Mouse (Mus musculus): Measurements from ENCODE around the gene Pigf. TPM values are rescaled to one million over a fixed set of nuclear protein-coding genes. Genes with fewer than 3 reads are reported as not detected.

Gene Pigf
- polyA plus RNA-seq, 1 experiment = 17.9 TPM

GRCm38 (mm10) chr17:87056761-87057160 lies 31.6 kb upstream of the Pigf start:
- peaks cover 3% of the 10 kb centered on the region; the same call in 1 of the 2 replicates for H3K4me1 ChIP-seq (ENCODE audit: control insufficient read depth, insufficient read depth, low read length)
- H3K4me3 ChIP-seq (ENCODE audit: insufficient read depth, low read length) = no peak overlapping the region
- peak overlapping the region; percentile 39; the same call in 1 of the 2 replicates for H3K27ac ChIP-seq (ENCODE audit: insufficient read depth, low read length)
- TF ChIP-seq CTCF (IDR thresholded peaks at IDR 0.05; ENCODE audit: borderline replicate concordance, insufficient read depth, low read length) (no peak), POLR2A (IDR thresholded peaks at IDR 0.05; ENCODE audit: low read depth, low read length) (no peak)

- Histone ChIP-seq H3K4me1 (ENCODE audit: control insufficient read depth, insufficient read depth, low read length) (peaks cover 3% of the 10 kb centered on the region; the same call in 1 of the 2 replicates), H3K27ac (ENCODE audit: insufficient read depth, low read length) (no peak overlapping the region), H3K4me3 (ENCODE audit: insufficient read depth, low read length) (no peak overlapping the region)
- TF ChIP-seq CTCF (IDR thresholded peaks at IDR 0.05; ENCODE audit: borderline replicate concordance, insufficient read depth, low read length) (no peak), POLR2A (IDR thresholded peaks at IDR 0.05; ENCODE audit: low read depth, low read length) (no peak)
These were observed 30.5 kb upstream of the Pigf start for GRCm38 (mm10) chr17:87055663-87056062.

GRCm38 (mm10) chr17:87055051-87055459 lies 29.8 kb upstream of the Pigf start:
- TF ChIP-seq POLR2A (IDR thresholded peaks at IDR 0.05; ENCODE audit: low read depth, low read length) (no peak), CTCF (IDR thresholded peaks at IDR 0.05; ENCODE audit: borderline replicate concordance, insufficient read depth, low read length) (no peak)
- Histone ChIP-seq H3K4me1 (ENCODE audit: control insufficient read depth, insufficient read depth, low read length) (peaks cover 3% of the 10 kb centered on the region; the same call in 1 of the 2 replicates), H3K27ac (ENCODE audit: insufficient read depth, low read length) (no peak overlapping the region), H3K4me3 (ENCODE audit: insufficient read depth, low read length) (no peak overlapping the region)

GRCm38 (mm10) chr17:87053921-87054320 lies 28.7 kb upstream of the Pigf start:
- TF ChIP-seq POLR2A (IDR thresholded peaks at IDR 0.05; ENCODE audit: low read depth, low read length) (no peak), CTCF (IDR thresholded peaks at IDR 0.05; ENCODE audit: borderline replicate concordance, insufficient read depth, low read length) (no peak)
- H3K4me3 ChIP-seq (ENCODE audit: insufficient read depth, low read length) = no peak overlapping the region
- peaks cover 3% of the 10 kb centered on the region; the same call in 1 of the 2 replicates for H3K4me1 ChIP-seq (ENCODE audit: control insufficient read depth, insufficient read depth, low read length)
- H3K27ac ChIP-seq (ENCODE audit: insufficient read depth, low read length) = no peak overlapping the region

GRCm38 (mm10) chr17:87052432-87052831 lies 27.2 kb upstream of the Pigf start:
- TF ChIP-seq CTCF (IDR thresholded peaks at IDR 0.05; ENCODE audit: borderline replicate concordance, insufficient read depth, low read length) (no peak), POLR2A (IDR thresholded peaks at IDR 0.05; ENCODE audit: low read depth, low read length) (no peak)
- H3K4me3 ChIP-seq (ENCODE audit: insufficient read depth, low read length) = no peak overlapping the region
- peak overlapping the region; percentile 25; the same call in 1 of the 2 replicates for H3K27ac ChIP-seq (ENCODE audit: insufficient read depth, low read length)
- no peaks in the 10 kb centered on the region for H3K4me1 ChIP-seq (ENCODE audit: control insufficient read depth, insufficient read depth, low read length)

- H3K4me1 ChIP-seq (ENCODE audit: control insufficient read depth, insufficient read depth, low read length) = no peaks in the 10 kb centered on the region
- H3K27ac ChIP-seq (ENCODE audit: insufficient read depth, low read length) = no peak overlapping the region
- H3K4me3 ChIP-seq (ENCODE audit: insufficient read depth, low read length) = no peak overlapping the region
- no peak for TF ChIP-seq CTCF (IDR thresholded peaks at IDR 0.05; ENCODE audit: borderline replicate concordance, insufficient read depth, low read length)
- no peak for TF ChIP-seq POLR2A (IDR thresholded peaks at IDR 0.05; ENCODE audit: low read depth, low read length)
These were observed 26.4 kb upstream of the Pigf start for GRCm38 (mm10) chr17:87051652-87052051.

GRCm38 (mm10) chr17:87050469-87051175 lies 25.4 kb upstream of the Pigf start:
- TF ChIP-seq CTCF (IDR thresholded peaks at IDR 0.05; ENCODE audit: borderline replicate concordance, insufficient read depth, low read length) = no peak
- TF ChIP-seq POLR2A (IDR thresholded peaks at IDR 0.05; ENCODE audit: low read depth, low read length) = no peak
- Histone ChIP-seq H3K27ac (ENCODE audit: insufficient read depth, low read length) (no peak overlapping the region), H3K4me3 (ENCODE audit: insufficient read depth, low read length) (no peak overlapping the region), H3K4me1 (ENCODE audit: control insufficient read depth, insufficient read depth, low read length) (no peaks in the 10 kb centered on the region)

GRCm38 (mm10) chr17:87049696-87050095 lies 24.5 kb upstream of the Pigf start:
- no peaks in the 10 kb centered on the region for H3K4me1 ChIP-seq (ENCODE audit: control insufficient read depth, insufficient read depth, low read length)
- H3K4me3 ChIP-seq (ENCODE audit: insufficient read depth, low read length) = no peak overlapping the region
- TF ChIP-seq POLR2A (IDR thresholded peaks at IDR 0.05; ENCODE audit: low read depth, low read length) (no peak), CTCF (IDR thresholded peaks at IDR 0.05; ENCODE audit: borderline replicate concordance, insufficient read depth, low read length) (no peak)
- H3K27ac ChIP-seq (ENCODE audit: insufficient read depth, low read length) = no peak overlapping the region

GRCm38 (mm10) chr17:87044796-87045195 lies 19.6 kb upstream of the Pigf start:
- TF ChIP-seq POLR2A (IDR thresholded peaks at IDR 0.05; ENCODE audit: low read depth, low read length) (no peak), CTCF (IDR thresholded peaks at IDR 0.05; ENCODE audit: borderline replicate concordance, insufficient read depth, low read length) (no peak)
- no peak overlapping the region for H3K27ac ChIP-seq (ENCODE audit: insufficient read depth, low read length)
- H3K4me1 ChIP-seq (ENCODE audit: control insufficient read depth, insufficient read depth, low read length) = no peaks in the 10 kb centered on the region
- no peak overlapping the region for H3K4me3 ChIP-seq (ENCODE audit: insufficient read depth, low read length)

- H3K4me1 ChIP-seq (ENCODE audit: control insufficient read depth, insufficient read depth, low read length) = no peaks in the 10 kb centered on the region
- no peak overlapping the region for H3K27ac ChIP-seq (ENCODE audit: insufficient read depth, low read length)
- no peak overlapping the region for H3K4me3 ChIP-seq (ENCODE audit: insufficient read depth, low read length)
- TF ChIP-seq POLR2A (IDR thresholded peaks at IDR 0.05; ENCODE audit: low read depth, low read length) (no peak), CTCF (IDR thresholded peaks at IDR 0.05; ENCODE audit: borderline replicate concordance, insufficient read depth, low read length) (peak; percentile 100)
These were observed 19.2 kb upstream of the Pigf start for GRCm38 (mm10) chr17:87044364-87044763.

All from embryonic fibroblast, embryonic 13.5 days (primary cell).